Mouse (Mus musculus) liver, adult 2 months (tissue): ENCODE results near the gene Styxl1.

Experiments
- CTCF ChIP-seq: fragments of 200-500 bp; IDR thresholded peaks from 2 replicates; pipeline ENCODE4 v1.5.1; 2011; ENCODE audit warnings: low read depth, low read length, control low read depth
- POLR2A ChIP-seq: fragments of 200-500 bp; IDR thresholded peaks from 2 replicates; pipeline ENCODE4 v1.6.1; 2011; ENCODE audit warnings: low read length, control low read depth; ENCODE audit not compliant: insufficient read depth; ENCODE audit errors: extremely low read depth

- TF ChIP-seq CTCF, result no peak
- TF ChIP-seq POLR2A, result no peak
Observed at GRCm38 (mm10) chr5:135772519-135772918, 5.7 kb downstream of the Styxl1 start.
